8 mouse cellular contexts compared by ENCODE assay signal in the genomic region with DNA sequence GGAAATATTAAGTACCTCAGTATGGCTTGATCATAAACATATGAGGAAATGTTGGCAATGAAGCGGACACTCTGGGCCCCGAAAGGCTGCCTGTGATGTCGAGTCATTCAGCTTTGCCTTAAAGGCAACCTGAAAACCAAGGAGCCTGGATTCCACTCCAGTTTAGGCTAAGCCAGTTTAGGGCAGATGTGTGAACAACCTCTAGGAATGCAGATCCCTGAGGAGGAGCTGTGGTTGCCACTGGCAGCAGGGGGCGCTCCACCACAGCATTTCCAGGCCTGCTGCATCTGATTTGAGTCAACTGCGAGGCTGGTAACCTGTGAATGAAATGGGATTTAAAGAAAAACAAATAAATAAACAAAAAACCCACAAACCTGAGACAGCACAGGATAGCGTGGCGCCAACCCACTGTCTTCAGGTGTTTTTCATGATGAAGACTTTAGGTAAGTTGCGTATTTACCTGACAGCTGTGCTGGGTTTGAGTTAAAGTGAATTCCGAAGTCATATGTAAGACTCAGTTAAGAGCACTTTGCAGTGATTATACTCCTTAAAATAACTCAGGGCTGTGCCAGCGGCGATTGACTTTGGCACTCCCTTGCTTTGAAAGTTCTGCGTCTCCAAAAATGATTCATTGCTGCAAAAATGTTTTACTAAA. TPM values are rescaled to one million over a fixed set of nuclear protein-coding genes. Genes with fewer than 3 reads are reported as not detected.
DNase-seq lines count a peak whose midpoint lies in the region; ATAC-seq and TF ChIP-seq lines count a peak whose summit lies in the region.

No protein-coding gene starts in this region.

- intact Hi-C loops in gastrocnemius, postnatal 36 days (cut with DNase I) = loop anchor here (2.0 kb wide), 1 partner anchor 130 kb away; no protein-coding TSS in a partner anchor

- no peaks in the 10 kb centered on the region for H3K9me3 ChIP-seq in neural tube, embryonic 15.5 days (replicated peaks)
- no peaks in the 10 kb centered on the region for H3K9me3 ChIP-seq in limb, embryonic 11.5 days (ENCODE audit: control insufficient read depth, low read length)
- no peaks in the 10 kb centered on the region for H3K9me3 ChIP-seq in neural tube, embryonic 11.5 days (ENCODE audit: control insufficient read depth, low read length)

- TF ChIP-seq POLR2A in cortical plate, adult 2 months (IDR thresholded peaks at IDR 0.05; ENCODE audit: extremely low read depth, insufficient read depth, low read length) = no peak

- WGBS in neural tube, embryonic 15.5 days = 31% methylated on average over 12 of the region's 12 CpGs
- WGBS in limb, embryonic 11.5 days = 30% methylated on average over 12 of the region's 12 CpGs
- 30% methylated on average over 12 of the region's 12 CpGs for WGBS in neural tube, embryonic 11.5 days

- peak; percentile 87 for DNase-seq in neural tube, embryonic 10.5 days (ENCODE audit: extremely low spot score, low spot score)
- DNase-seq in gastrocnemius, postnatal 36 days = peak; percentile 73 to 77
- peak; percentile 66 to 87 for DNase-seq in kidney, adult 8-10 months
- DNase-seq in limb, embryonic 11.5 days (ENCODE audit: low spot score) = peak; percentile 94
- DNase-seq in neural tube, embryonic 11.5 days (ENCODE audit: low spot score) = peak; percentile 81
- DNase-seq in testis, postnatal 10 days (ENCODE audit: low spot score) = peak; percentile 93

- no peaks in the 10 kb centered on the region for H3K4me1 ChIP-seq in neural tube, embryonic 15.5 days
- H3K4me1 ChIP-seq in cortical plate, adult 2 months (ENCODE audit: control insufficient read depth, insufficient read depth, low read length) = no peaks in the 10 kb centered on the region
- no peaks in the 10 kb centered on the region for H3K4me1 ChIP-seq in limb, embryonic 11.5 days (ENCODE audit: control insufficient read depth, insufficient read depth, low read length)
- H3K4me1 ChIP-seq in neural tube, embryonic 11.5 days (ENCODE audit: control insufficient read depth, insufficient read depth, low read length) = no peaks in the 10 kb centered on the region

- H3K27me3 ChIP-seq in neural tube, embryonic 15.5 days (replicated peaks) = no peaks in the 10 kb centered on the region
- H3K27me3 ChIP-seq in limb, embryonic 11.5 days (ENCODE audit: control insufficient read depth, insufficient read depth, low read length) = no peaks in the 10 kb centered on the region
- H3K27me3 ChIP-seq in neural tube, embryonic 11.5 days (ENCODE audit: control insufficient read depth, insufficient read depth, low read length) = no peaks in the 10 kb centered on the region

- TF ChIP-seq CTCF in cortical plate, adult 2 months (IDR thresholded peaks at IDR 0.05; ENCODE audit: extremely low read depth, insufficient read depth, low read length) = peak; percentile 71

- no peak overlapping the region for H3K27ac ChIP-seq in neural tube, embryonic 15.5 days (replicated peaks)
- no peak overlapping the region for H3K27ac ChIP-seq in cortical plate, adult 2 months (ENCODE audit: insufficient read depth, low read length)
- no peak overlapping the region for H3K27ac ChIP-seq in limb, embryonic 11.5 days (replicated peaks; ENCODE audit: low read depth, low read length)
- H3K27ac ChIP-seq in neural tube, embryonic 11.5 days (ENCODE audit: low read depth, low read length) = no peak overlapping the region

- no peak overlapping the region for H3K4me2 ChIP-seq in neural tube, embryonic 15.5 days
- no peak overlapping the region for H3K4me2 ChIP-seq in limb, embryonic 11.5 days (ENCODE audit: low read depth, severe bottlenecking)
- no peak overlapping the region for H3K4me2 ChIP-seq in neural tube, embryonic 11.5 days (ENCODE audit: low read depth)

- ATAC-seq in neural tube, embryonic 15.5 days (ENCODE audit: low FRiP score) = no peak; the same call in 1 of the 2 replicates
- ATAC-seq in limb, embryonic 11.5 days (ENCODE audit: insufficient number of reproducible peaks, low FRiP score, low TSS enrichment, low read depth) = peak; percentile 74; the same call in 1 of the 2 replicates
- peak; percentile 60; the same call in 1 of the 2 replicates for ATAC-seq in neural tube, embryonic 11.5 days (ENCODE audit: insufficient read depth, low FRiP score, low TSS enrichment)

- no peaks in the 10 kb centered on the region for H3K36me3 ChIP-seq in neural tube, embryonic 15.5 days
- H3K36me3 ChIP-seq in limb, embryonic 11.5 days (ENCODE audit: control insufficient read depth, insufficient read depth, low read length) = no peaks in the 10 kb centered on the region
- H3K36me3 ChIP-seq in neural tube, embryonic 11.5 days (ENCODE audit: control insufficient read depth, insufficient read depth, low read length) = no peaks in the 10 kb centered on the region

- H3K4me3 ChIP-seq in neural tube, embryonic 15.5 days (replicated peaks) = no peak overlapping the region
- no peak overlapping the region for H3K4me3 ChIP-seq in cortical plate, adult 2 months (ENCODE audit: insufficient read depth, low read length)
- no peak overlapping the region for H3K4me3 ChIP-seq in limb, embryonic 11.5 days (ENCODE audit: low read depth, low read length)
- H3K4me3 ChIP-seq in neural tube, embryonic 11.5 days (ENCODE audit: low read depth, low read length) = no peak overlapping the region

- H3K9ac ChIP-seq in neural tube, embryonic 15.5 days (replicated peaks) = no peak overlapping the region
- no peak overlapping the region for H3K9ac ChIP-seq in limb, embryonic 11.5 days (ENCODE audit: low read length)
- H3K9ac ChIP-seq in neural tube, embryonic 11.5 days (ENCODE audit: low read length) = no peak overlapping the region

RNA-seq across cellular contexts. Expression of a gene that starts 6.4 kb away (rescaled TPM):
- polyA plus RNA-seq in neural tube, embryonic 15.5 days (2015; fragmentation: Nextera tagmentation; extraction: Ambion mirVana) = 24.6 and 28.9 TPM in 2 replicates
- 54.2 and 58.4 TPM in 2 replicates for polyA plus RNA-seq in cortical plate, adult 2 months (2012; rRNA removed)
- total RNA-seq in gastrocnemius, postnatal 36 days (2021) = 1 to 10 TPM; 1.4 to 1.9 TPM
- 0.57 and 0.71 TPM in 2 replicates for polyA plus RNA-seq in limb, embryonic 11.5 days (2014; fragmentation: Nextera tagmentation; extraction: Ambion mirVana)
- polyA plus RNA-seq in neural tube, embryonic 11.5 days (2014; fragmentation: Nextera tagmentation; extraction: Ambion mirVana) = 5.9 and 6.2 TPM in 2 replicates
